Mouse (Mus musculus): ENCODE results near the gene Ticam1. TPM values are rescaled to one million over a fixed set of nuclear protein-coding genes. Genes with fewer than 3 reads are reported as not detected.
A peak's percentile ranks its signal among the peaks of the same experiment; 100 is the strongest.

Gene Ticam1
- polyA plus RNA-seq, 1 experiment from 2014 or later: 7.7 TPM

DNA sequence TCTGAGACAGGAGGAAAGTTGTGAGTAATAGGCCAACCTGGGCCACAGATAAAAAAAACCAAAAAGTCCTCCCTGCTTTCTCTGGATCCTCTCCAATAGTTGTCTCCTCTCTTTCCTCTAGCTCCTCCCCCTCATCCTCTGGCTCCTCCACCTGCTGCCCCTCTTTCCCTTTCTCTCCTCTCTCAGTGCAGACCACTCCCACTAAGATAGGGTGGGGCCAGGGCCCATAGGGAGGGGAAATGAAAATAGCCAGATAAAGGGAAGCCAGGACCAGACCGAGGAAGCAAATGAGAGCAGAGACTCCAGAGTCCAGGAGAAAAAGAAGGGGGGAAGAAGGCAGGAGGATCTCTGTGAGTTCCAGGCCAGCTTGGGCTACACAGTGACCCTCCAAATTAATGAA lies 51.7 kb downstream of the Ticam1 start:
- Histone ChIP-seq H3K27me3 (ENCODE audit: insufficient read depth, low read length) (no peaks in the 10 kb centered on the region), H3K9me3 (replicated peaks; ENCODE audit: low read length) (no peaks in the 10 kb centered on the region), H3K4me1 (replicated peaks; ENCODE audit: insufficient read depth, low read length) (no peaks in the 10 kb centered on the region), H3K4me3 (replicated peaks; ENCODE audit: low read depth, low read length) (no peak overlapping the region), H3K4me2 (ENCODE audit: low read length) (no peak overlapping the region), H3K27ac (no peak overlapping the region), H3K36me3 (ENCODE audit: insufficient read depth, low read length) (no peaks in the 10 kb centered on the region), H3K9ac (ENCODE audit: low read depth, low read length) (no peak overlapping the region)
- ATAC-seq (replicated peaks; ENCODE audit: low FRiP score, low read depth): no peak
- 25% methylated on average over 1 of the region's 1 CpGs for WGBS
- no peak for TF ChIP-seq CTCF (IDR thresholded peaks at IDR 0.05; ENCODE audit: low read depth)
- DNase-seq (ENCODE audit: low spot score): no peak

DNA sequence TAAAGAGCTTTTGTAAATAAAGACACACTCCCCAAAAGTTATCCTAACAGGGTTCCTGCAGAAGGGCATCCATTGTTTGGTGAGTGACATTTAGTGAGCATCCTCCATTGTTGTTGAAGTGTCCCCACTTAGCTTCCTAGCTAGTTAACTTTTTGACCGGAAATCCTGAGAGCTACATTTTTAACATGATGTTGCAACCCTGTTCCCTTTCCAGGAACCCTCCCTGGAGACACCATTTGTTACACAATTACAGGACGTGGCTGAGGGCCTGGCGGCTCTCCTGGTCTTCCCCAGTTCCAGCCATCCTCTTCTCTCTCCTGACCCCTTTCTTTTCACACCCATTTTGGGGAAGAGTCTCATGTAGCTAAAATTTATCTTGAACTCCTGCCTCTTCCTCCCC lies 56.8 kb downstream of the Ticam1 start:
- peak overlapping the region; percentile 81 for H3K27ac ChIP-seq
- ATAC-seq (replicated peaks; ENCODE audit: low FRiP score, low read depth): no peak
- no peaks in the 10 kb centered on the region for H3K27me3 ChIP-seq (ENCODE audit: insufficient read depth, low read length)
- TF ChIP-seq CTCF (IDR thresholded peaks at IDR 0.05; ENCODE audit: low read depth): no peak
- peak; percentile 50 for DNase-seq (ENCODE audit: low spot score)
- peaks cover 5% of the 10 kb centered on the region; the same call in 1 of the 2 replicates for H3K4me1 ChIP-seq (replicated peaks; ENCODE audit: insufficient read depth, low read length)
- WGBS: 29% methylated on average over 3 of the region's 3 CpGs
- H3K36me3 ChIP-seq (ENCODE audit: insufficient read depth, low read length): no peaks in the 10 kb centered on the region
- H3K4me3 ChIP-seq (replicated peaks; ENCODE audit: low read depth, low read length): no peak overlapping the region
- H3K9me3 ChIP-seq (replicated peaks; ENCODE audit: low read length): no peaks in the 10 kb centered on the region
- no peak overlapping the region for H3K9ac ChIP-seq (ENCODE audit: low read depth, low read length)
- no peak overlapping the region for H3K4me2 ChIP-seq (ENCODE audit: low read length)

MicroRNA genes within 50 kb of the gene (microRNA counts, 519-probe panel; counts per million panel counts)
- 330 counts per million, percentile 68 among the panel's probes with 10 or more counts for microRNA mmu-miR-7b

Small RNA genes within 50 kb of the gene (microRNA-seq; reads per million reads assigned to microRNA genes)
- 2.6 reads per million, percentile 5 among the genes with 10 or more reads in this experiment for gene Mir7b

Other genes starting within 250 kb of the Ticam1 start
- 115 and 129 TPM in 2 replicates for gene Sh3gl1, start 240.2 kb downstream of the Ticam1 start, polyA plus RNA-seq (2015; fragmentation: Nextera tagmentation; extraction: Ambion mirVana)
- gene Chaf1a, start 236.3 kb downstream of the Ticam1 start, polyA plus RNA-seq (2015; fragmentation: Nextera tagmentation; extraction: Ambion mirVana): 11.1 and 11.2 TPM in 2 replicates
- gene Ubxn6, start 201.8 kb downstream of the Ticam1 start, polyA plus RNA-seq (2015; fragmentation: Nextera tagmentation; extraction: Ambion mirVana): 54.4 and 56.0 TPM in 2 replicates
- 77.5 and 85.0 TPM in 2 replicates for gene Hdgfl2, start 197.2 kb downstream of the Ticam1 start, polyA plus RNA-seq (2015; fragmentation: Nextera tagmentation; extraction: Ambion mirVana)
- 0.08 and 0.09 TPM in 2 replicates for gene Plin4, start 167.0 kb downstream of the Ticam1 start, polyA plus RNA-seq (2015; fragmentation: Nextera tagmentation; extraction: Ambion mirVana)
- 1.2 and 1.3 TPM in 2 replicates for gene Plin5, start 159.2 kb downstream of the Ticam1 start, polyA plus RNA-seq (2015; fragmentation: Nextera tagmentation; extraction: Ambion mirVana)
- gene Lrg1, start 154.8 kb downstream of the Ticam1 start, polyA plus RNA-seq (2015; fragmentation: Nextera tagmentation; extraction: Ambion mirVana): 1.7 and 1.9 TPM in 2 replicates
- gene Sema6b, start 136.4 kb downstream of the Ticam1 start, polyA plus RNA-seq (2015; fragmentation: Nextera tagmentation; extraction: Ambion mirVana): 0.87 and 1.2 TPM in 2 replicates
- 7.4 and 7.8 TPM in 2 replicates for gene Tnfaip8l1, start 114.3 kb downstream of the Ticam1 start, polyA plus RNA-seq (2015; fragmentation: Nextera tagmentation; extraction: Ambion mirVana)
- 83.0 and 85.0 TPM in 2 replicates for gene Mydgf, start 92.9 kb downstream of the Ticam1 start, polyA plus RNA-seq (2015; fragmentation: Nextera tagmentation; extraction: Ambion mirVana)
- gene Dpp9, start 57.9 kb downstream of the Ticam1 start, polyA plus RNA-seq (2015; fragmentation: Nextera tagmentation; extraction: Ambion mirVana): 22.1 and 25.2 TPM in 2 replicates
- 11.7 TPM in 2 replicates for gene Fem1a, start 20.0 kb downstream of the Ticam1 start, polyA plus RNA-seq (2015; fragmentation: Nextera tagmentation; extraction: Ambion mirVana)
- gene Plin3, start 16.1 kb upstream of the Ticam1 start, polyA plus RNA-seq (2015; fragmentation: Nextera tagmentation; extraction: Ambion mirVana): 69.6 and 75.2 TPM in 2 replicates
- gene Arrdc5, start 23.5 kb upstream of the Ticam1 start, polyA plus RNA-seq (2015; fragmentation: Nextera tagmentation; extraction: Ambion mirVana): not detected in 2 replicates
- 54.3 and 67.3 TPM in 2 replicates for gene Uhrf1, start 26.5 kb upstream of the Ticam1 start, polyA plus RNA-seq (2015; fragmentation: Nextera tagmentation; extraction: Ambion mirVana)
- 22.4 and 23.1 TPM in 2 replicates for gene Kdm4b, start 49.3 kb upstream of the Ticam1 start, polyA plus RNA-seq (2015; fragmentation: Nextera tagmentation; extraction: Ambion mirVana)
- gene Ptprs, start 199.7 kb upstream of the Ticam1 start, polyA plus RNA-seq (2015; fragmentation: Nextera tagmentation; extraction: Ambion mirVana): 44.7 and 45.3 TPM in 2 replicates
- gene Znrf4, start 235.6 kb upstream of the Ticam1 start, polyA plus RNA-seq (2015; fragmentation: Nextera tagmentation; extraction: Ambion mirVana): not detected in 2 replicates